Mouse (Mus musculus) testis, adult 2 months (tissue): ENCODE measurements around the gene Pde4a. TPM values are rescaled to one million over a fixed set of nuclear protein-coding genes. Genes with fewer than 3 reads are reported as not detected.

Experiments
- H3K27ac ChIP-seq: fragments of 200-500 bp; 2 replicates; pipeline ENCODE4 v1.5.1; 2012; ENCODE audit warnings: low read depth, low read length; ENCODE audit not compliant: control insufficient read depth, insufficient read depth
- H3K27me3 ChIP-seq: fragments of 200-500 bp; 2 replicates; pipeline ENCODE4 v1.6.1; 2012; ENCODE audit warnings: mild to moderate bottlenecking, low read length, moderate library complexity; ENCODE audit not compliant: control insufficient read depth, insufficient read depth
- H3K36me3 ChIP-seq: fragments of 200-500 bp; 2 replicates; pipeline ENCODE4 v1.6.1; 2012; ENCODE audit warnings: mild to moderate bottlenecking, low read length; ENCODE audit not compliant: control insufficient read depth, insufficient read depth
- H3K4me1 ChIP-seq: fragments of 200-500 bp; 2 replicates; pipeline ENCODE4 v1.6.1; 2012; ENCODE audit warnings: low read length; ENCODE audit not compliant: control insufficient read depth, insufficient read depth
- H3K4me3 ChIP-seq: fragments of 200-500 bp; 2 replicates; pipeline ENCODE4 v1.5.1; 2012; ENCODE audit warnings: low read depth, mild to moderate bottlenecking, low read length, moderate library complexity, mixed read lengths; ENCODE audit not compliant: control insufficient read depth
- CTCF ChIP-seq: fragments of 200-500 bp; IDR thresholded peaks from 2 replicates; pipeline ENCODE4 v1.5.1; 2012; ENCODE audit warnings: low read depth, mild to moderate bottlenecking, inconsistent platforms, low read length, moderate library complexity; ENCODE audit not compliant: control insufficient read depth, insufficient read depth, insufficient replicate concordance
- POLR2A ChIP-seq: fragments of 200-500 bp; IDR thresholded peaks from 2 replicates; pipeline ENCODE4 v1.6.1; 2012; ENCODE audit warnings: low read depth, mild to moderate bottlenecking, inconsistent platforms, low read length, moderate library complexity; ENCODE audit not compliant: control insufficient read depth
- polyA plus RNA-seq: library from polyadenylated mRNA; depleted of rRNA; stranded (reverse); fragments of >200 nt; gene quantifications from 2 replicates; pipeline ENCODE4 v1.2.3, GENCODE M21; 2012

Pde4a gene
- polyA plus RNA-seq, 1 experiment = 82.0 TPM

DNA sequence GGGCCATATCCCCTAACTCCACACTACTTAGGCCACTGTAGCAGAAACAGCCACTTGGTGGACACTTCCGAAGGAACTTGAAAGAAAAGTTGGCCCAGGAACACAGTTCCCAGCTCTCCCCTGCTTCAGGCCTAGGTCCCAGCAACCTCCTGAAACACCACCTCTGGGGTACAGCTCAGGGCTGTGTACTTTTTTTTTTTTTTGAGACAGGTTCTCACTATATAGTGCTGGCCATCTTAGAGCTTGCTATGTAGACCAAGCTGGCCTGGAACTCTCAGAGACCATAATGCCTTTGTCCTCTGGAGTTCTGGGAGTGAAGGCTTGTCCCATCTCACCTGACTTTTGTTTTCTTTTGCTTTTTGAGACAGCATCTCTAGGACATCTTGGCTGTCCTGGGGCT lies 3.6 kb downstream of the Pde4a start:
- TF ChIP-seq POLR2A (no peak), CTCF (no peak)
- Histone ChIP-seq H3K4me1 (peaks cover 23% of the 10 kb centered on the region), H3K4me3 (no peak overlapping the region), H3K27me3 (no peaks in the 10 kb centered on the region), H3K27ac (no peak overlapping the region), H3K36me3 (no peaks in the 10 kb centered on the region)

DNA sequence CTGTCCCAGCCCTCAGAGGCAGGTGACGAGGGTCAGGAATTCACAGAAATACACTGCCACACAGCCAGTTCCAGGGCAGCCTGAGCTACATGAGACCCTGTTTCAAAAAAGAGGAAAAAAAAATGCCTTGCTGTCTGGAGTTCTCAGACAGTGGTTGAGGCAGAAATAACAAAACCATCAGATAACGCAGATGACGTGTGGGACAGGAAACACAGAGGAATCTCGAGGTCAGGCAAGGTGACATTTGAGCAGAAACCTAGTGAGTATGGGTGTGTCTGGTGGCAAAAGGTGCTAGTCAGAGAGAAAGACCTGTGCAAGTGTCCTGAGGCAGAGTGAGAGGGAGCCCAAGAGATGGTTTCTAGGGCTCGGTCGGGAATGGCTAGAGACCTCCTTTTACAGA lies 6.8 kb downstream of the Pde4a start:
- Histone ChIP-seq H3K36me3 (no peaks in the 10 kb centered on the region), H3K27me3 (no peaks in the 10 kb centered on the region), H3K27ac (no peak overlapping the region), H3K4me3 (no peak overlapping the region), H3K4me1 (peaks cover 6% of the 10 kb centered on the region; the same call in 1 of the 2 replicates)
- no peak for TF ChIP-seq POLR2A
- TF ChIP-seq CTCF = no peak

DNA sequence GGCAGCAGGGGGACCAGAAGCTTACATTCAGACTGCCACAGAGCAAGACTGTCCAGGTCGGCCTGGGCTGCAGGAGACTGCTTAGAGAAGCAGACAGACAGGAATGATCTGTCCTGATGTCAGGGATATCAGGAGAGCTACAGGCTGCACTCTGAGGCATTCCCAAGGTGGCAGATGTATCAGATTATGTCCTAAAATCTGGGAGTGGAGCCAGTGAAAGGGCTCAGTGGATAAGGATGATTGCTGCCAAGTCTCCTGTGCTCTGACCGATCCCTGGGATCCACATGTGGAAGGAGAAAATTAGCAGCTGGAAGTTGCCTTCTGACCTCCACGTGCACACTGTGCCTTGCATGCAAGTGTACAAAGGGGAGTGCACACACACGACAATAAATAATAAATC lies 14.9 kb downstream of the Pde4a start:
- H3K36me3 ChIP-seq = no peaks in the 10 kb centered on the region
- H3K4me1 ChIP-seq = no peaks in the 10 kb centered on the region; the same call in 1 of the 2 replicates
- H3K4me3 ChIP-seq = no peak overlapping the region
- H3K27ac ChIP-seq = no peak overlapping the region
- H3K27me3 ChIP-seq = no peaks in the 10 kb centered on the region
- no peak for TF ChIP-seq CTCF
- no peak for TF ChIP-seq POLR2A

DNA sequence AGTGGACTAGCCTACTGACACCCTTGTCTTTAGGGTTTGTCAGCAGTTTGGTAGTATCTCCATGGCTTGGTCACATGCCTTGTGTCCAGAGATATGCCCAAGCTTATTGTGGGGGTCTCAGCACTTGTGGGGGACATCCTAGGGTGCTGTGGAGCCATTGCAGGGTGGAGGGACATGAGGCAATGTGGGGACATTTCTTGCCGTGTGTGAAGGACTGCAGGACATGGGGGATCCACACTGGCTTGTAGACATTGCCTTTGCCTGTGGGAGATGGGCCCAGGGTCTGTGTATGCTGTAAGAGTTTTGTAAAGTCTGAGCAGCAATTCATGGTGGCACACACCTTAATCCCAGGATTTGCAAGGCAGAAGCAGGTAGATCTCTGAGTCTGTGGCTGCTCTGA lies 15.3 kb downstream of the Pde4a start:
- TF ChIP-seq CTCF (no peak), POLR2A (no peak)
- Histone ChIP-seq H3K4me3 (no peak overlapping the region), H3K4me1 (no peaks in the 10 kb centered on the region; the same call in 1 of the 2 replicates), H3K27ac (no peak overlapping the region), H3K36me3 (no peaks in the 10 kb centered on the region), H3K27me3 (no peaks in the 10 kb centered on the region)

DNA sequence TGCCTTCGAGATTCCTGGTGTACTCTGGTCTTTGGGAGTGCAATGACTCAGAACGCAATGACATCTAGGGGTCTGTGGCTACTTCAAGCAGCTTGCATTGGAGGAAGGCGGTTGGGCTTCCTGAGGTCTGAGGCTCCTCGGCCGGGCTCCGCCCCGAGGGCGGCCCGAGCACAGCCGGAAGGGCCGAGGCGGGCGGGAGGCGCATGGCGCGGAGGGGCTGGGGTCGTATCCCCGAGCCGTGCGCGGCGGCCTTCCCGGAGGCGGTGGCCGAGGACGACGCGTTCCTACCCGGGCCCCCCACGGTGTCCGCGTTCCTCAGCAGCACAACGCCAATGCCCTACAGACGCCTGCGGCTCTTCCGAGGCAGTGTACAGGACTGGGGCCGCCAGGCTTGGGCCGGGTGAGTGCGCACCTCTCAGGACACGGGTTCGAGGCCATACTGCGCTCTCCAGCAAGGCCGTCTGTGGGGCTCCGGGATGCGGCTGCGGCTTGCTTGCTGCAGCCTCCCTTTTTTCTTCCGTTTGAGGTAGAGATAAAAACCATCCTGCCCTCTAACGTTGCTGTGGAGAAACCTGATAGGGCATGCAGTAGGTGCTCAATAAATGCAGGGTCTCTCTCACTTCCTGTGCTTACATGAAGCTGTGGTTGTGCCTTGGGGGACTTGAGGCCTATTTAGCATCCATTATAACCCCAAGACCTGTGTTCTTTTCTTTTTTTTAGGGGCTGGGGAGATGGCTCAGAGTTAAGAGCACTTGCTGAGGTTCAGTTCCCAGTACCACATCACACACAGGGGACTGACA lies 16.1 kb downstream of the Pde4a start:
- H3K4me1 ChIP-seq = no peaks in the 10 kb centered on the region; the same call in 1 of the 2 replicates
- H3K27ac ChIP-seq = no peak overlapping the region
- H3K36me3 ChIP-seq = no peaks in the 10 kb centered on the region
- TF ChIP-seq CTCF (no peak), POLR2A (no peak)
- H3K4me3 ChIP-seq = peak overlapping the region; percentile 34
- no peaks in the 10 kb centered on the region for H3K27me3 ChIP-seq

DNA sequence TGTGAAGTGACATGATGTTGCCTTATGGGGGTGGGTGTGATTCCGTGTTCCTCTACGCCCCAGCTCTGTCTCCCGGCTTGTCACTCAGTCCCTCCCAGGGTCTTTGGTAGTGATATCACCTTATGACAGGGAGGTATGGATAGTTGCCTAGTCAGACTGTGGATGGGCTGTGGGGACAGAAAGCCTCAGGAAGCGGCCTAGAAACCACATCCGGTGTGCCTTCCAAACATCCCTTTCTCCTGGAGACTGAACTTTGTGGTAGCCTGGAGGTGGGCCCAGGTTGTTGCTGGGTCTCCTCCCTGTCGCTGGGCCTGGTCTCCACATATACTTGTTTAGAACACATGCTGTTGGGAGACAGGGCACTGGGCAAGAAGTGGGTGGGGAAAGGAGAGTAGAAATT lies 17.9 kb downstream of the Pde4a start:
- H3K27me3 ChIP-seq = no peaks in the 10 kb centered on the region
- TF ChIP-seq CTCF = no peak
- no peak for TF ChIP-seq POLR2A

DNA sequence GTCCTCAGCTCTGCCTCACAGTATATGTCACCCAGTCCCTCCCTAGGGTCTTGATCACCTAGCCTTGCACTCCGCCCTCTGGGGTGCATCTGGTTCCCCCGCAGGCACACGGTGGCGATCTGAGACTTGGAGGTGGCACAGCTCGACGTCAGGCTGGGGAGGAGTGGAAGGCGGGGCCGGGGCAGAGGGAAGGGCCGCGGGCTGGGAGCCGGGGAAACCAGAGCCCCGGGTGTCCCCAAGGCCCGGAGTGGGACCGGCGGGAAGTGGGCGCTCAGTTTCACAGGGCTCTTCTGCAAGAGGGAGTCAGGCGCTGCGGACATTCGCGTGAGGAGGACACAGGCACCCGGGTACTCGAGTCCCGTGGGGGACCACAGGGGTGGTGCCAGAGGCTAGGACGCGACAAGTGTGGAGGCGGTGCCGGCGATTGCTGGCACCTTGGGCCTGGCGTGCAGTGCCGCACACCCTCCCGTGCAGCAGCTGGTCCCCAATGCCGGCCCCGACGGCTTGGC lies 18.4 kb downstream of the Pde4a start:
- no peaks in the 10 kb centered on the region; the same call in 1 of the 2 replicates for H3K4me1 ChIP-seq
- H3K27ac ChIP-seq = no peak overlapping the region
- no peaks in the 10 kb centered on the region for H3K27me3 ChIP-seq

More for the DNA sequence above, 17.9 kb downstream of the Pde4a start:
- no peaks in the 10 kb centered on the region; the same call in 1 of the 2 replicates for H3K4me1 ChIP-seq
- H3K36me3 ChIP-seq = no peaks in the 10 kb centered on the region
- H3K4me3 ChIP-seq = no peak overlapping the region
- no peak overlapping the region for H3K27ac ChIP-seq

More for the DNA sequence above, 18.4 kb downstream of the Pde4a start:
- H3K4me3 ChIP-seq = no peak overlapping the region; the same call in 1 of the 2 replicates
- TF ChIP-seq POLR2A (no peak), CTCF (no peak)
- no peaks in the 10 kb centered on the region for H3K36me3 ChIP-seq
